Mouse (Mus musculus) urinary bladder, postnatal 25 days (tissue): Measurements from ENCODE around the gene Top1.
A peak's percentile ranks its signal among the peaks of the same experiment; 100 is the strongest.

Source experiments
- DNase-seq: peaks from one replicate; pipeline ENCODE4 v3.0.0; 2022; ENCODE audit warnings: low spot score

The Top1 gene

GRCm38 (mm10) chr2:160645614-160646137, at the start of gene Top1:
Gene Top1 (plus strand): TSS chr2:160645888.
- DNase-seq, result peak; percentile 97

DNA sequence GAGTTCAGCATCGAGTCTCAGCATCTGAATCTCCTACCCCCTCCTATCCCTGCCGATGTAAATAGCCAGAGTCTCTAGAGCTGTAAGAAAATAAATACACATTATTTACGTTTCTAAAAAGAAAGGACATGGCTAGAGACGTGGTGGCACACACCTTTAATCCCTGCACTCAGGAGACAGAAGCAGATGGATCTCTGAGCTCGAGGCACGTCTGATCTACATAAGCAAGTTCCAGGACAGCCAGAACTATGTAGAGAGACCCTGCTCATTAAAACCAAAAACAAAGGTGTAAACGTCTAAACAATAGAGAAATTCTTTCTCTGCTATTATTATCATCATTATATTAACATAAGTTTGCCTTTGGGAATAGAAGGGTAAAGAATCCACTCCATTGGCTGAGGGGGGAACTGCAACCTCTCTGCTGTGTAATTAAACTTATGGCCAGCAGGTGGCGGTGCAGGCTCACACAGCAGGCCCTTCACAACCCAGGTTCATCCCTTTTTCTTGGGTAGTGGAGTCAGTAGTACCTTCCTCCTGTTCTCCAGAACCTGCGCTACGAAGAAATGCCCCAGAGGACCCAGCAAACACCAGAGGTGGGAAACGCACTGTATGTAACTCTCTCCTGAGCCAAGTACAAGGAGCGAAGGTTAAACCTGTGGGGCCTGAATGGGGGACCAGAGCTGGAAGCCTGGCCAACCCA, 48.0 kb upstream of the Top1 start:
- peak; percentile 67 for DNase-seq

DNA sequence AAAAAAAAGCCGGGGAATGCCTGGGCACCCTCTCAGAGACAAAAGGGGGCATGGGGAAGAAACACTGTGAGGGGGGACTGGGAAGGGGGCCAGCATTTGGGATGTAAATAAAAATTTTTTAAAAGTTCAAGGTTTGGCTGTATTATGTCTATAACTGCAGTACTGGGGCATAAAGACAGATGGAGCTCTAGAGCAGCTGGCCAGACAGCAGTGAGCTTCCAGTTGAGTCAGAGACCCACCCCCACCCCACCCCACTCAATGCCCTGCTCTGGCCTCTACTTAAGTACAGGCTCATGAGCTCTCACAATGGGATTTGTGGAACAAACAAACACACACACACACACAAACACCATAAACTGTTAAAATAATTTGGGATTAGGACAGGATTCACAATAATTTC, 43.9 kb upstream of the Top1 start:
- DNase-seq, result peak; percentile 32

GRCm38 (mm10) chr2:160603154-160603933, 42.3 kb upstream of the Top1 start:
- DNase-seq, result no peak

GRCm38 (mm10) chr2:160610012-160610411, 35.7 kb upstream of the Top1 start:
- no peak for DNase-seq

DNA sequence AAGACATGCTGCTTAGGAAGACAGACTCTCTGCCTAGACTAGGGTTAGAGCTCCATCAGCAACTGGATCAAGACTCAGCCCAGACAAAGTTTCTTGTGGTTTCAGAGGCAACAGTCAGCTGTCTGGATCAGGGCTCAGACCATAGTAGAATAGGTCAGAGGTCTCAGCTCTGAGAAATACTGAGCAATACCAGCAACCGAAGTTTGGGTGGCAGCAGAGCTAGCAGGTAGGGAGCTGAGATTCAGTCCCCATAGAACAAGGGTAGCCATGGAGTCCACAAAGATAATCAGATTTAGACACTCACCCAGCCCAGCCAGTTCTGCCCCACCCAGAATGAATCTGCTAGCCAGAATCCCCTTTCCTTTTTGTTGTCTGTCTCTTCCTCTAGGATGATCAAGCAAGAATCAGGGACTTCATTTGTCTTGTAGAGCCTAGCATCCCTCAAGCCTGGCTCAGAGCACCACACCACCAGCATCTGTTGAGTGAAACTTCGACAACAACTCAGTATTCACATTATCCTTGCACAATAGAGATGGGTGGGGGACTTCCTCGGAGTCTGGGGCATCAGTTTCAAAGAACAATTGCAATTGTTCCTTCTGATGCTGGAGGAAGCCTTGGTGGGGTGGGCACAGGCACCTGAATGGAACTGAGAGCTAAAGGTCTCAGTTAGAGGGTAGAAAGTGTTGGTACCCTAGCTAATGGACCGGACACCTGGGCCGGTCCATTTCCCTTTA, 32.3 kb upstream of the Top1 start:
- DNase-seq, result no peak

- DNase-seq, result no peak
Measured at GRCm38 (mm10) chr2:160617741-160618140, 27.9 kb upstream of the Top1 start.

DNA sequence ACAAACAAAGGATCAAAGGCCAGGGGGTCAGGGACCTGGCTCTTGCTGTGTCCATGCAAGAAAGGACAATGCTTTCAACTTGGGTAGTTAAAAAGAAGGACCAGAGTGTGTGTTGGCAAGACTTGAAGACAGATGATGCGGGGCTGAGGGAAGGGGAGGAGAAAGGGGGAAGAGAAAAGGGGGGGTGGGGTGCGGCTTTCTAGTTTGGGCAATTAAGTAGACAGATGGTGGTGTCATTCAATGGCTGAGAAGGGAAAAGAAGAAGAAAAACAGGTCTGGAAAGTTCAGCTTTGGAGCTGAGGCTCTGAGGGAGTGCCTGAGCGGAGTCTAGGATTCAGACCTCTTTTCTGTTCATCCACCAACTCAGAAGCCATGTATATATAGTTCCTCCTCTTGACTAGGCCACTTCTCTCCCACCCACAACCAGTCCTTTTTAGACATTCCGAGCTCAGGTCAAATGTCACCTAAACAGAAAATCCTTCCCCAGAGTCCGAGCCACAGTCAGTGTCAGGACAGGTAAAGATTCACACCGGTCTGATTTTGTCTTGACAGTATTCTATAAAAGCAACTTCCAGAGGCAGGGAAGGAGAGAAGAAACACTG, 27.0 kb upstream of the Top1 start:
- DNase-seq, result no peak

DNA sequence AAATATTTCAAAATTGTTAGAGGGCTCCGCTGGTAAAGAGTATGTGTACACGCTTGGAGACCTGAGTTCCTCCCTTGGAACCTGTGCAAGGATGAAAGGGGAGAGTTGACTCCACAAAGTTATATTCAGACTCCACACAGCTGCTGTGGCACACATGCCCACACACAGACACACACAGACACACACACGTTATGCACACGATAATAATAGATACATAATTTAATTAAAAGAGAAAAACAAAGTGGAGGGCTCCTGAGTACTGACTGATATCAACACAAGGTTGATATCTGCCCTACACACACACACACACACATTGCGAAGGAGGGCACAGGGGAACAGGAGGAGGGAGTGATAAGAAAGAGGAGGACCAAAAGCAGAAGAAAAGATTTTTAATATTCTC, 26.4 kb upstream of the Top1 start:
- DNase-seq, result no peak

- DNase-seq, result peak; percentile 43
Measured at GRCm38 (mm10) chr2:160619831-160620230, 25.9 kb upstream of the Top1 start.

DNA sequence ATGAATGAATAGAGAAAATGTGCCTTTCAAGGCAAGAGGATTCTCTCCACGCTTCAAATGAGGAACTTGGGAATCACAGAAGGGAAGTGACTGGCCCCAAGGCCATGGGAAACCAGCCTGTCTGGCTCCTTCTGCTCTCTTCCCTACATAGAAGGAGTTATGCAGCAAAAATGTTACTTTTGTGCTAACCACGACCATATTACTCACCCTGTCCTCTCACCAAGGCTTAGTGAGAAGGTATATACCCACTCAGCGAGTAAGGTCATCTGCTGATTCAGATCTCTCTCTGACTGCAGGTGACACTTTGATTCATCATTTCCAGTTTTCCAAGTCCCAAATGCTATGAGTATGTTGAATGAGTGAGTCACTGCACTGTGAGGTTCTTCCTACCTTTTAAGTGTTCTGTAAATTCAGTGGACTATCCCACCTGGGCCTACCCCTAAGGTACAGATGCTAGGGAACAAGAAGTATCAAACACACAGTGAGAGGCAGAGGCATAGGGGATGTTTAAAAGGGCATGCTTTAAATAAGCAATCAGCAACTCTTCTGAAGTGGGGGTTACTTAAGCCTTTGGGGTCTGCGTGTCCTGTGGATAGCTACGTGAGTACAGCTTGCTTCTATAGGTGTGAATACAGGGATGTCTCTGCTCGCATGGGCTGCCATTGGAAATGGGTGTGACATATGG, 25.3 kb upstream of the Top1 start:
- no peak for DNase-seq

DNA sequence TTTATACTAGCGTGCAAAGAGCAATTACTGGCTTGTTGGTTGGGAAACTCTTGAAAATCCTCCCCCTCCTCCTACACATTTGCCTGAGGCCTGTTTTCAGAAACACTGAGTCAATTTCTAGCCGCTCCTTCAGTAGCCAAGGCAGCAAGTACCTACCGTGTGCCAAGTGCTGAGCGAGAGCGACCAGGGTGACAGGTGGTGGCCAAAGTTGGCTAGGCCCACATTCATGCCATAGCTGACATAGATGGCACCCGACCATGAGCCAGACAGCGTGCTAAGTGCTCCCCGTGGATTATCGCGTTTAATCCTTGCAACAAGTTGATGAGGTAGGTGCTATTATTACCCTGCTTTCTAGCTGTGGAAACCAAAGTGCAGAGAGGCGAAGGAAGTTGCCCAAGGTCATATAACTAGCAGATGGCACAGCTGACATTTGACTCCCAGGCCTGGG, 24.7 kb upstream of the Top1 start:
- DNase-seq, result no peak

GRCm38 (mm10) chr2:160621661-160622211, 24.0 kb upstream of the Top1 start:
- peak; percentile 70 for DNase-seq

DNA sequence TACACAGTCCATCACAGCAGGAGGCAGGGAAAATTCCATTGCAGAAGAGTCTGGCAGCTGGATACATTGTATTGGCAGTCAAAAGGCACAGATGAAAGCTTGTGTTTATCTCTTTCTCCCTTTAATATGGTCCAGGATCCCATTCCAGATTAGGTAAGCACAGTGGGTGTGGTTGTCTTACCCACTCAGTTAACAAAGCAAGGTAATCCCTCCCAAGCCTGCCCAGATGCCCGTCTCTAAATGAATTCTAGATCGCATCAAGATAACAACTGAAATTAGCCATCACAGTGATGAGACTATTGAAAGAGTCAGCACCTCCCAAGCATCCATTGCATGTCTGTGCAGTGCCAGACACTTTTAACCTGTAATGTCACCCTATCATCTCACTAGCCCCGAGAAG, 23.0 kb upstream of the Top1 start:
- DNase-seq, result no peak

- no peak for DNase-seq
Measured at GRCm38 (mm10) chr2:160623745-160624144, 21.9 kb upstream of the Top1 start.

GRCm38 (mm10) chr2:160627207-160628025, 18.3 kb upstream of the Top1 start:
- no peak for DNase-seq

DNA sequence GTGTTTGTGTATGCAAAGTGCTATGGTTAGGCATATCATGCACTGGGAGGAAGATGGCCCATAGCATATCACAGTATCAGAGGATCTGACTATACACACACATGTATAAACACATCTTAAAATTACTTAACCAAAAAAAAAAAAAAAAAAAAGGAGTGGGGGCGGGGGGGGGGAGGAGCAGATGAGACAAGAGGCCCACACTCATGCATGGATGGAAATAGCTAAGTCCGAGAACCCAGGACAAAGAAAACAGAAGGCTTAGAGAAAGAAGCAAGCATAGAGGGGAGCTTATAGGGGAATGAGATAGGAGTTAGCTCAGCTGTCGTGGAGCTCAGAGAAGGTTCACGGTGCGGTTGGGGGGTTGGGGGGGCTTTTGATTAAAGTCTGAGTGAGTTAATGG, 17.6 kb upstream of the Top1 start:
- no peak for DNase-seq

GRCm38 (mm10) chr2:160628666-160629527, 16.8 kb upstream of the Top1 start:
- DNase-seq, result no peak

GRCm38 (mm10) chr2:160629528-160629830, 16.2 kb upstream of the Top1 start:
- no peak for DNase-seq
